Mouse (Mus musculus) left cerebral cortex, postnatal 4 days (tissue): ENCODE data around the gene Vwa8. TPM values are rescaled to one million over a fixed set of nuclear protein-coding genes. Genes with fewer than 3 reads are reported as not detected.
"Not testable (repeated sequence)": the region's sequence is repeated elsewhere in the genome, so short reads cannot be mapped to it uniquely, and the experiment has no call there.

ENCODE experiments used
- DNase-seq: peaks from one replicate; pipeline ENCODE4 v3.0.0-alpha.2; 2022
- intact Hi-C: fragments of 180-260 bp; cut with DNase I; formaldehyde crosslinking; loops from one replicate; pipeline ENCODE4 v1.15.1; 2025
- total RNA-seq, 2 experiments: library from RNA; stranded (reverse); gene quantifications; 2 replicates each; pipeline ENCODE4 v1.2.3; 2021

Gene Vwa8
- total RNA-seq, 2 experiments from 2014 or later, result 16.8 to 17.1 TPM

DNA sequence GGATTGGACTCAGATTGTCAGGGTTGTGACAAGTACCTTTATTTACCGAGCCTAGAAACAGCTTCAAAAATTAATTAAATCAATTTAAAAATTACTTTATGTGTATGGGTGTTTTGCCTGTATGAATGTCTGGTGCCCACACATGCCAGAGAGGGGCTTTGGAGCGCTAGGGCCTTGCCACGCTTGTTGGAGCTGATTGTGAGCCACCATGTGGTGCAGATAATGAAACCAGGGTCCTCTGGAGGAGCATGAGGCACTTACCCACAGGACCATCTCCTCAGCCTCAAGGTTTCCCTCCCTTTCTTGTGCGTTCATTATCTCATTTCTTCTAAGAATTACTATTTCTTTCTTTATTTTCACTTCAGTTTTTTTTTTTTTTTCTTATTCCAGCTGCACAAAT lies 32.0 kb downstream of the Vwa8 start:
- intact Hi-C loops, result no loop called here
- no peak for DNase-seq

DNA sequence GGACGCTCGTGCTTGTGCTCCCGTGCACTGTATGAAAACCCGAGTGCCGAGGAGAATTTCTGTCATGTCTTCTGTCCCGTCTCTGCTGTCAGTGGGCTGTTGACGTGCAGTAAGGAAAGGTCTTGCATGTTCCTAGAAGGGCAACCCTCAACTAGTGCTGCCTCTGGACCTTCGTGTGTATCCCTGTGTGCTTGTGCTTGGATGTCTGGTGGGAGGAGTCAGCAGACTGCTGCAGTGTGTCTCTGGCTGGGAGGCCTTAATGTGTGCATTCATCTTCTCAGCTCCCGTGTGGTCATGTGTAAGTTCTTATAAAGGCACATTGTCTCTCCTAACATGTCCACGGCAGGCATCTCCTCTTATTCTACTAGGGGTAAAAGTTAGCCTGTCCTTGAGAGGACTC lies 32.7 kb downstream of the Vwa8 start:
- intact Hi-C loops, result no loop called here
- DNase-seq, result no peak

DNA sequence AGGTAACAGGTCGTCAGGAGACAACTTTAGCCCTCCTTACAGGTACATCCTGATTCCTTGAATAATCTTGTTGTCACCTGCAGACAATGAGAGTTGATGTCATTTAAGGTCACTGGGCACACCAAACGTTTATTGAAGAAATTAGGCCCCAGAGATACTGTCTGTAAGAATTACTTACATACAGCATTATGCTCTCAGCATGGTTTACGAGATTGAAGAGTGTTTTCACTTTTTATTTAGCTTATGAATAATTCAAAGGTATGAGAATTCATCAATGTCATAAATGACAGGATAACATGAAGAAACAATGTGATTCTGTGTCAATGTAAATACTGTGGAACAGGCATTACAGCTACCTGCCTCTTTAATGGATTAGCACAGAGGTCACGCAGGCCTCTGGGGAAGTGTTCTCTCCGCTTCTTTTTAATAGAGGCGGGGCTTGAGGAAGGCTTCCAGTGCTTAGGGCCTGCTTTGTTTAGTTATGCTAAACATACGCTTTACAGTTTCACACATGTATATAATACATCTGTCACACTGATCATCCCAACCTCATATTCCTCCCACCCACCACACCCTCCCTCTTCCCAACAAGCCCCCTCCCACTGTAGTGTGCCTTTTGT lies 37.2 kb downstream of the Vwa8 start:
- DNase-seq, result no peak
- intact Hi-C loops, result no loop called here

DNA sequence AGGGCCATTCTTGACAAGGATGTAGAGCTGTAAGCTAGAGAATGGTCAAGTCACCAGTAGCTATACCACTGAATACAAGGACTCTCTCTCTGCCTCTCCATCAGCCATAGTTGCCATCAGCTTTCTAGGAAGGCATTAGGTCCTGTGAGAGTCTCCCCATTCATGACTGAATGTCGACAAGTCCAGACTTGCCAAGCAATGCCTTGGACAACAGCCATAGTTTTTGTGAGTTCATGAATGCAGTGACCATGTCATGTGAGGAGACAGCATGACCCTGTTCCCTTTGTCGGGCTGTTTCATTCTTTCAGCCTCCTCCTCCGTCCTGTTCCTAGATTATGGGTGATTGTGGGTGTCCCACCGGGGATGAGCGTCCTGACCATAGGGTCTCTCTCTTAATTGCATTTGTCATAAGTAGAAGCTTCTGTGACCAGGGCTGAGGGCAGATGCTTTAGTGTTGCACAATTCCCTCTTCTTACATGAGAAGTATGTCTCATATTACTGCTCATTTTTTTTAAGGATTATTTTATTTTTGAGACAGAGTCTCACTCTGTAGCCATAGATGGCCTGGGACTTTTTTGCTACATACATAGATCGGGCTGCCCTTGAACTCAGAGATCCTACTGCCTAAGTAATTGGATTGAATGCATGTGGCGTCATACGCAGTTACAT lies 37.8 kb downstream of the Vwa8 start:
- intact Hi-C loops, result no loop called here
- peak; percentile 20 for DNase-seq

DNA sequence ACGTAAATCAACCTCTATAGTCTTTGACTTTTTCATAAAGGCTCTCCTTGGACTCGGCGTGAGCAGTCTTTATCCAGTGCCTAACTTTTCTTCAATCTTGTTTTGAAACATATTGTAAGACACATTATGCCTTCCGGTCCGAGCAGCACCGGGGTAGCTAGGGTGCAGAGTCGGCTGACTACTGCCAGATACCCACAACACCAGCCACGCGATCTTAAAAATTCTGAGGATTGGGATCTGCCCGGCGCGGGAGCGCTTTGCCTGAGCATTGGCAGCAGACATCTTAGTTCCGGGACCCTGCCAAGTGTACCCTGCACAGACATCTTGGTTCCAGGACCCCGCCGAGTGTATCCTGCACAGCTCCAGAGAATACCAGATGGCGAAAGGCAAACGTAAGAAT lies 38.6 kb downstream of the Vwa8 start:
- intact Hi-C loops, DNase-seq: not testable (repeated sequence)

DNA sequence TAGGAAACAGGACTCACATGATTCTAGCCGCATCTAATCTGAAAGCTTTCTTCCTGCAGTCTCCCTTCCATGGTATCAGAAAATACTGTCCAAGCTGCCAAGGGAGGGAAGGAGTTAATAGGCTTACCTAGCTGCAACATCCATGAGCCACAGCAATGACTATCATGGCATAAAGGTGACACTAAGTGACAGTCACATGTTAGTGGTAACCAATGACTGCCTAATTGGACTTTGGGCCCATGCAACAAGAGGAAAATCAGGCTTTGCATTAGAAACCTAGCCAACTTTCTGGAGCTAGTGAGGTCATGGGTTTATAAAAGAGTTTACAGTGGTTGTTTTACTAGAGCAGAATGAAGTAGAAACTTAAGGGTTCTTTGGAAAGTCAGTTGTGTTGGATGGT lies 46.6 kb downstream of the Vwa8 start:
- no peak for DNase-seq
- intact Hi-C loops, result no loop called here

DNA sequence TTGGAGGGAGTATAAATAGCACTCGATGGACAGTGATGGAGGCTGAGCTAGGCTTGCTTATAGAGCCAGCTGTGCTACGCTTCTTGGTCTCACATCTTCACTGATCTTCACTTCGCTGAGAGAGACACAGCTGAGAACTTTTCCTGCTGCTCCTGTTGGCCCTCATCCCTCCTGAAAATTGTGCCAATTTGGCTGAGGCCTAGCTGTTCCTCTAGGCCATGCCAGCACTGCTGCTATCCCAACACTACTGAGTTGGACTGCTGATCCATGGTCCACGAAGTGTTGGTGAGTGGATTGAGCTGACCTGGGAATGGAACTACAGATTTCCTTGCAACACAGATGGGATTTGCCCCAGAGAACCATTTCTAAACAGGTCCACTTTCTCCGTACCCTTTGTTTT lies 47.4 kb downstream of the Vwa8 start:
- intact Hi-C loops, result no loop called here
- peak; percentile 61 for DNase-seq

DNA sequence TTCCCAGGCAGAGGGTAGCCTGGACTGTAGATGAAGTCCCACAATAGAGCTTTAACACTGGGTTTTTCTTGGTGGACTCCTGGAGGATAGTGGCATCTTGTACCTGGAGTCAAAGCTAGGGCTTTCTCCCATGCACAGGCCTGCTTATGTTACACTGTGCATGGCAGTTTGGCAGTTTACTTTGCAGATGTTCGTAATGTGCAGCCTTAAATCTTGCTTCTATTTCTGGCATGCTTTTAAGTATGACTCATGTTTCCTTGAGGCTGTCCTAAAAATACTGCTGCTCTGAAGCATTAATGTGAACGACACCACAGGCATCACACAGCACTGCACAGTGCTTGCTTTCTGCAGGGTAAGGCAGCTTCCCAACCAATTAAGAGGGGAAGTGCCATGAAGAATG lies 51.9 kb downstream of the Vwa8 start:
- no peak for DNase-seq
- intact Hi-C loops, result no loop called here

DNA sequence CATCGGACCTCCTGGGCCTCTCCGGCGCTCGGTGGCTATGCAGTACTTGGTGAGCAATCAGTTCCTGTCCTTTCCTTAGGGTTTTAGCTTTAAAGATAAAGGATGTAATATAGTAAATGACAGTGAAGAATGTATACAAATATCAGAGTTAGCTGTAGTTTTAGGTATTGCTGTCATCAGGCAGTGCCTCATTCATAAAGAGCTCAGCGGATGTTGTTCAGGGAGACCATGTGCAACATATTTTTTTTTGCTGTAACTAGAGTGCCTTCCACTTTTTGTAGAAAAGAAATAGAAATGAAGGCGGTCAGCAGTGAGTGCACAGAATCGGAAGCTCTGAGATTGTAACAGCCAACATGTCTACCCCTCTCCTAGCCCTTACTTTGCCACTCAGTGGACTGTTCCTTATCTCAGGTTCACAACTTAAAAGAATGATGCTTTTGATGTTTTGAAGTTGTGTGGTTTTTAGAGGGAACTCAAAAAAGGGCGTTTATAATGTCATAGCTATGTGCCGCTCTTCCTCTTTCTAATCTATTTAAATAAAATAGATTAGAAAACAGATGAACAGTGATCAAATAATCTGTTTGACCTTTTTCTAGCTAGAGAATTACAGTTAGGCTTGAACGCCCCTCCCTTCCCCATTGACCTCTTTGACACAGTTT lies 59.5 kb downstream of the Vwa8 start:
- intact Hi-C loops, result no loop called here

DNA sequence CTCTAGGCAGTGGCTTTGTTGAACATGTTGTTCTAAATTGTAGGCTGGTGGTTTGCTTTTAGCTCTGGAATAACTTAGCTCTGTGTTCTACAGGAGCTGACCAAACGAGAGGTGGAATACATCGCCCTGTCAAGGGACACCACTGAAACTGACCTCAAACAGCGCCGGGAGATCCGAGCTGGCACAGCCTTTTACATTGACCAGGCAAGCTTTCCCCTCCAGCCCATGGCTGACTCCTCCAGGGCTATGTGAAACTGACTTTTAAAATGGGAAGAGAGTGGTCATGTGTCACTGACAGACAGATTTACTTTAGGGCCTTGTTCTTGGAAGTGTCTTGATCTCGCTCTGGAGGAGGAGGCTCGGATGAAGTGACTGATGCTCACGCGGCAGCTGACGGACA lies 63.2 kb downstream of the Vwa8 start:
- intact Hi-C loops, result no loop called here
- no peak for DNase-seq

More for the DNA sequence above, 59.5 kb downstream of the Vwa8 start:
- DNase-seq, result no peak

DNA sequence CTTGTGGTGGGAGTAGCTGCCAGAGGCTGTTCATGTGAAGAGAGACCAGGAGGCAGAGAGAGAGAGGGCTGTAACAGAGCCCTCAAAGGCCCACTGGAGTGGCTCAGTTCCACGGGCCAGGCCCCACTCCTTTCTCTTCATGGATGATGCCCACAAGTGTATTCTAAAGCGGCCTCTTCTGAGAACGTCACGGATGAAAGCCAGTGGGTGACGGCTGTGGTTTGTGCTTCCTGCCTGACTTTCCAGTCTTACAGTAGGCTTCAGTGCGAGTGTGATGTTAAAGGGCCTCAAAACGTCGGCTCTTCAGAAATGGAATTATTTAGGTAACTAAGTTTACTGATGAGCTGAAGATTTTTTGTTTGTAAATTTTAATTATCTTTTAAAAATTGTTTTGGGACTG lies 65.3 kb downstream of the Vwa8 start:
- no peak for DNase-seq
- intact Hi-C loops, result no loop called here

DNA sequence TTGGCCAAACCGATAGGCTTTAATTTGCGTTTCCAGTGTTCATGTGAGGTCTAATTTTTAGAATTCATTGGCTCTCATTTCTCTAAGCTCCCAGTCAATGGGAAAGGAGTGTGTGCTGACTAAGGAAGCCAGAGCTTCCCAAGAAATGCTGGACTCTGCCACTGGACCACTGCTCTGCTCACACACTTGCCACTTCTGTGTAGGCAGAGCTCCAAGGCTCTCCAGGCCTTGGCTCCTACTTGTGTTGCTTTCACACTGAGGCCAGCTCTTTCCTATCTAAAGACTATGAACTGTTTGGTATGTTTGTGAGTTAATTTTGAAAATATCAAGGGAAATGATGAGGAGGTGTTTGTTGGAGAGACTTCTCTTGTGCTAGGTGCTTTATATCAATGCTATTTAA lies 67.8 kb downstream of the Vwa8 start:
- DNase-seq, result no peak
- intact Hi-C loops, result no loop called here

DNA sequence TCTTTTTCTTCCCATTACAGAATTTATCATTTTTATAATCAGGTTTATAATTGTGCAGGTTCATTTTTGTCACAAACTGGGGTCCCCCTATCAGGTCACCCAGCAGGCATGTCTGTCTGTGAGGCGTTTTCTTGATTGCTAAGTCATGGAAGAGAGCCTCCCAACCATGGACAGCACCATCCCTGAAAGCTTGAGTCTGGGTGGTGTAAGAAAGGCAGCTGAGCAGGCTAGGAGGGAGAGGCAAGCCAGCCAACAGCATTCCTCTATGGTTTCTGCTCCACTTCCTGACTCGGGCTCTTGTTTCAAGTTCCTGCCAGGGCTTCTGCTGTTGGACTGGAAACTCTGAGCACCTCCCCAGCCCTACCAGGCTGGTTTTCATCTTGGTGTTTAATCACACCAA lies 72.4 kb downstream of the Vwa8 start:
- intact Hi-C loops, result no loop called here
- no peak for DNase-seq

DNA sequence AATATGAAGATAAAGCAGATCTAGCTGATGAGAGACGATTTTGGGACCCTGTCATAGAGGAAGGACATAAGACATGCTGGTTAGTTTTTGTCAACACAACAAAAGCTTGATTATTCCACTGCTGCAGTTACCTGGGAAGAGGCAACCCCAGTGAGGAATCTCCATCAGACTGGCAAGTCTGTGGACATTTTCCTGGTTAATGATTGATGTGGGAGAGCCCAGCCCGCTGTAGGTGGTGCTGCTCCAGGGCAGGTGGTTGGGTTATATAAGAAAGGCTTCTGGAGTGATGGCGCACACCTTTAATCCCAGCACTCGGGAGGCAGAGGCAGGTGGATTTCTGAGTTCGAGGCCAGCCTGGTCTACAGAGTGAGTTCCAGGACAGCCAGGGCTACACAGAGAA lies 74.8 kb downstream of the Vwa8 start:
- DNase-seq, result no peak
- intact Hi-C loops, result no loop called here

DNA sequence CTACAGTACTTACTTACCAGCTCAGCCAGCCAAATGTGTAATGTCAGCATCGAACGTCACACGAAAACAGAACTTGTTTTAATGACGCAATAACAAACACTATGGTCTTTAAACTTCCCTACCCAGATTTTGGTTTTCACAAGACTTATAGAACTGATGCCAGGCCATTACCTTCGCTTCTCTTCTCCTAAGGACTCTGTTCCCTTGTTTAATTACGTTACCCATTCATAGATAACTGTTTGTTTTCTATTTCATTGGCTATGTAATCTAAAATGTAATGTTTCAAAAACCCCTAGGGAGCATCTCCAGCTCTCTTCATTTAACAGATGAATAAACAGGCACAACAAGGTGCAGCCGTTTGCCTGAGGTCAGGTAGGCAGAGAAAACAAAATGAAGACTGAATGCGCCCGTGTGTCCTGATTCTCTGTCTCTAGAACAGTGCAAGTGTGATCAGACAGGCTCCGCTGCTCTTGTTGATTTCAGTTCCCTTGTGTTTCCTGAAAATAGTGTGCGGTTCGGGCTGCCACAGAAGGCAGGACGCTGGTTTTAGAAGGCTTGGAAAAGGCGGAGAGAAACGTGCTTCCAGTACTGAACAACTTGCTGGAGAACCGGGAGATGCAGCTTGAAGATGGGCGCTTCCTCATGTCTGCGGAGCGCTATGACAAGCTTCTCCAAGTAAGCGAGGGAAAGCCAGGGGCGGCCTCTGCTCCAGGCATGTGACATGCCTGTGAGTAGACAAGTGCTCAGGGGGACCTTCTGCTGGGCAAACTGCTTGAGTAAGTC lies 76.1 kb downstream of the Vwa8 start:
- intact Hi-C loops, result no loop called here
- DNase-seq, result no peak

DNA sequence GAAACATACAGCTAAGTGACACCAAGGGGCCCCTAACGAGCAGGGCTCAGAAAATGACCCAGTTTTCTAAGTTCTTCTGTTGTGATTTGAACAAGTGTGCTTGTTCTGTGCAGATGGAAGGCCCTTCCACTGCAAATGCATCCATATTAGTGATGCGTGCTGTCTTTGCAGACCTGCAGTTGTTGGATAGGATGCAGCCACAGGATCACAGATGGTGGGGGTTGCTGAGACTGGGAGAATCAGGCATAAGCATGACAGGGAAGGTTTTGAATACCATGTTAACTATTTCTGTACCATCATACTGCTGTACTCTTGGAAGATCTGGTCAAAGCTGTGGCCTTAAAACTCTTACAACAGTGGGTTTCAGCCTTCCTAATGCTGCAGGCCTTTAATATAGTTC lies 83.2 kb downstream of the Vwa8 start:
- intact Hi-C loops, result loop anchor here (10.0 kb wide), 1 partner anchor 77 kb away; no protein-coding TSS in a partner anchor
- no peak for DNase-seq

DNA sequence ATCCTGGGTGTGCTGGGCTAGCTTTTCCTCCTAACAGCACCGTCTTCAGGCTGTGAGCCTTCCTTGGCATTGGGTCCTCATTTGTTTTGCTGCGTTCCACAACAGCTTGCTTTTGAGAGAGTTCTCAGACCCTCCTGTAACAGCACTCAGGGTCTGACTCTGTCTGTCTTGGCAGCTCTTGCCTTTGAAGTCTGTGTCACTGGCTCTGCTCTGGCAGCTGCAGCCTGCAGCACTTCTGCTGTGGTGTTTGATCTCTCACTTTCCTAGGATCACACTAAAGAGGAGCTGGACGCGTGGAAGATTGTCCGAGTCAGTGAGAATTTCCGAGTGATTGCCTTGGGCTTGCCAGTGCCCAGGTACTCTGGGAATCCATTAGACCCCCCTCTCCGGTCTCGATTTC lies 84.5 kb downstream of the Vwa8 start:
- DNase-seq, result no peak
- intact Hi-C loops, result loop anchor here (10.0 kb wide), 1 partner anchor 79 kb away; no protein-coding TSS in a partner anchor

DNA sequence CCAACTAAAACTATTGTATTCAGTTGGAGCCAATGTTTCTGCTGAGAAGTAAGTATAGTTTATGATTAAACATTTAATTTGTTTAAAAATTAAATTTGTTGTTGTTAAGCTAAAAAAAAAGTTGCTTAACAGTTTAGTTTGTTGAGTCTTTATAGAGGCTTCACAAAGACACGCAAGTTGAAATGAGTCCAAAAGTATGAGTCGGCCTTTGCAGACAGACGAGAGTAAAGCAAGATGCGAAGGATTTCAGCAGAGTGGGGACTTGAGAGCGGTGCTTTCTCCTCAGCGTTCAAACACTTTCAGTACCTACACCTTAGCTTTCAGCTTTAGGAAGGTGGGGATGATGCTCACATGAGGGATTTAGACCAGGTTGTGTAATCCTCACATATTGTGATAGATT lies 85.7 kb downstream of the Vwa8 start:
- intact Hi-C loops, result loop anchor here (10.0 kb wide), 1 partner anchor 80 kb away; no protein-coding TSS in a partner anchor

DNA sequence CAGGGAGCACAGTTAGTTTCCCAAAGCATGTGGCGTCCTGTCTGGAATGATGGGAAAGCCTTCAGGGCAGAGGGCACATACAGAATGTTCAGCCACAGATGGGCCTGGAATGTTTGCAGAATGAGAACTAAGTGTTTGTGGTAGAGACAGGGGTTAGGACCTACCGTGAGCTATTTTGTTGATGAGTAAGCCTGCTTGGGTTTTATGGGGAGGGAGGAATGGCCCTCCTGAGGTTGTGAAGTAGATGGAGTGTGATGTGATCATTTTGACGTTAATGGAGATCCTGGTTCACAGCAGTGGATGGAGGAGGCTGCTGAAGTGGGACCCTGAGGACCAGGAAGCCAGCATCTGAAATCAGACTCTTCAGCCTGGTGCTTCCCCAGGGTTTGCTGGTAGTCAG lies 86.9 kb downstream of the Vwa8 start:
- DNase-seq, result no peak
- intact Hi-C loops, result loop anchor here (10.0 kb wide), 1 partner anchor 81 kb away; no protein-coding TSS in a partner anchor

More for the DNA sequence above, 85.7 kb downstream of the Vwa8 start:
- DNase-seq, result no peak

DNA sequence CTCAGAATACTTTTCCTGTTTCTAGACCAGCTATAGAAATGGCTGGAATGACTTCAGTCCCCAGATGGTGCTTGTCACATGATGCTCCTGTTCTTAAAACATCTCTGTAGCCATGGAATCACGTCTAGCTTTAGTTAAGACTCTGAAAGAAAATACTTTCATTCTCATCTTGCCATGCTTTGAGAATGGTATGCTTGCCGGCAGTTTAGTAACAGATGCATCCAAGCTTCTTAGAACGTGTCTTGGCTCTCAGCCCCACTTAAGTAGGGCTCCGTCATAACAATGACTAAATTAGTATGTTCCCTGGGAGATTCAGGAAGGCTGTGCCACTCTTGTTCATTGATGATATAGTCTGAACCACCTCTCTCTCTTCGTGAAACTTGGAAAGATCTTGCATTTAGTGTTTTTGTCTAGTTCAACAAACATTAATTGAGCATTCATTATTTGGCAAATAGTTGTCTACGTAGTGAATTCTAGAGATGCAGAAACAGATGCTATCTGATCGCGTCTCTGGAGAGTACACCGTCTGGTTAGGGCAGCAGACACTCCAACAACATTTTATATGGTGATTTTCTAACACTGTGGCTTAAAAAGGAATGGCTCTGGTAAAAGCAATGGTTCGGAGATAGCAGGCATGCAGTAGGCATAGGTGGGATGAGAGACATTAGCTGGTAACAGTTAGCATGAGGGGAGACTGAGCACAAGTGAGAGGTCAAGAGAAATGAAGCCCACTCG lies 93.1 kb downstream of the Vwa8 start:
- intact Hi-C loops, result loop anchor here (10.0 kb wide), 1 partner anchor 163 kb away; no protein-coding TSS in a partner anchor
- DNase-seq, result no peak
